Mouse (Mus musculus) heart, postnatal 0 days (tissue): ENCODE results near the gene H2-Q4.
"Not testable (repeated sequence)": the region's sequence is repeated elsewhere in the genome, so short reads cannot be mapped to it uniquely, and the experiment has no call there.

Source experiments
- CTCF ChIP-seq: IDR thresholded peaks from 2 replicates; pipeline ENCODE4 v1.5.1; 2016; ENCODE audit warnings: antibody characterized with exemption, control low read depth, low read depth
- EP300 ChIP-seq: IDR thresholded peaks from 2 replicates; pipeline ENCODE4 v1.6.1; 2016; ENCODE audit warnings: antibody characterized with exemption, low read depth

- TF ChIP-seq CTCF = peak; percentile 59
- TF ChIP-seq EP300 = not testable (repeated sequence)
Measured at GRCm38 (mm10) chr17:35420206-35420810, 40.9 kb downstream of the H2-Q4 start.
